Mouse (Mus musculus) heart, adult 2 months (tissue): ENCODE measurements around the gene Sdad1.

Experiments
- CTCF ChIP-seq: fragments of 200-600 bp; IDR thresholded peaks from 2 replicates; pipeline ENCODE4 v1.8.1; 2022; ENCODE audit warnings: antibody characterized with exemption, mild to moderate bottlenecking, moderate library complexity
- EP300 ChIP-seq: fragments of 200-500 bp; IDR thresholded peaks from 2 replicates; pipeline ENCODE4 v1.6.1; 2011; ENCODE audit warnings: low read depth, low read length, control low read depth; ENCODE audit not compliant: insufficient read depth
- POLR2A ChIP-seq: fragments of 200-500 bp; IDR thresholded peaks from 2 replicates; pipeline ENCODE4 v1.6.1; 2011; ENCODE audit warnings: mild to moderate bottlenecking, low read depth, low read length, control low read depth; ENCODE audit not compliant: insufficient read depth

DNA sequence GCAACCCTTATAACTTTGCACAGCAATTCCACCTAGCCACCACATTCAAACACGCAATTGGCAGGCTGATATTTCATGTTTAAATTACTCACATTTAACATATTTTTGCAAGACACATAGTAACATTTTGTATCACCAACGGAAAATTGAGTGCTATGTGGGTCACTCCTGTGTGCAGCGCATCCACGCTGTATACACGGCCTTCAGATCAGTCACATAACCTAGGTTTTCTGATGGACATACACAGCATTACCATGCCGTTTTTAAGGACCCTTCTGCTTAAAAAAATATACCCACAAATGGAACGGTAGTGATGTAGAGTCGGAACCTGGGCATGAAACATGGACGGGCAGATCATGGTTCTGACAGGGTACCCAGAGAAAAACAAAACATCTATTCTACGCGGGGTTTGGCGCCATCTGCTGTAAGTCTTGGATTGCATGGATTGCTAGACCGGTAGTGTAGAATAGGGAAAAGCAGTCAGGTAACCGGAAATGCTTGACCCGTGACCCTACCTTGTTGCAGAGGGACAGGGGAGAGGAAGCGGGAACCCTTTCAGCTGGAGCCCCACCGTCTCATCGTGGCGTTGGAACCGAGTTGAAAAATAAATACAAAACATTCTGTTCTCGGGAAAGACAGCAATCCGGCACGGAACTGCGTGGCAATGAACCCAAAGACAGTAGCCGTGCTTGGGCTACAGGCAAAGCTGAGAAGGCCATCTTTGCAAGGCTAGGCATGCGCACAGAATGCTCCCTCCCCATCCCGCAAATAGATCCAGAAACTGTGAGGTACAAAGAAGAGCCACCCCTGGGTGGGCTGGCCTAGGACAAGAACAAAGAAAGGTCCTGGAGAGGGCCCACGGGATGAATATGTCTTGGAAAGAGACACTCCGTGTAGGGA, 70.7 kb downstream of the Sdad1 start:
- TF ChIP-seq EP300 = no peak
- TF ChIP-seq CTCF = peak; percentile 80
- no peak for TF ChIP-seq POLR2A
